Mouse (Mus musculus): ENCODE measurements around the gene Bmper. TPM values are rescaled to one million over a fixed set of nuclear protein-coding genes. Genes with fewer than 3 reads are reported as not detected.

The Bmper gene
- total RNA-seq, 2 experiments from 2014 or later, result 1.0 to 2.2 TPM

DNA sequence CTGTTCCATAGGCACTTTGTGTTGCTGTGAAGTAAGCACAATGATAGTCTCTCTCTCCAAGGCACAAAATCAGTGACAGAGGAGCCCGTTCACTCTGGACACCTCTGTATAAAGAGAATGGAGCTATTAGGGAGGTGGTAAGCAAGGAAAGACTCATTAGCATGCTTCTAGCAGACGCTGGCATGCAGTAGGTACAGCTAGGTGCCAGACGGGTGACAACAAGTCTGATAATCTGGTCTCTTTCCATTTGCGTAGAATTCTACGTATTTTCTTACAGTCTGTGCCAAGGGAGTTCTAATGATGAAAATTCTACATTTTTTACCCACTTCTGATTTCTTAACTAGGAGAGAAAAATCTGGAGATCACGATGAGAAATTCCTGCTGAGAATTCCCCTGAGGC, 72.7 kb downstream of the Bmper start:
- DNase-seq (ENCODE audit: low spot score in 2 of 2), result no peak

DNA sequence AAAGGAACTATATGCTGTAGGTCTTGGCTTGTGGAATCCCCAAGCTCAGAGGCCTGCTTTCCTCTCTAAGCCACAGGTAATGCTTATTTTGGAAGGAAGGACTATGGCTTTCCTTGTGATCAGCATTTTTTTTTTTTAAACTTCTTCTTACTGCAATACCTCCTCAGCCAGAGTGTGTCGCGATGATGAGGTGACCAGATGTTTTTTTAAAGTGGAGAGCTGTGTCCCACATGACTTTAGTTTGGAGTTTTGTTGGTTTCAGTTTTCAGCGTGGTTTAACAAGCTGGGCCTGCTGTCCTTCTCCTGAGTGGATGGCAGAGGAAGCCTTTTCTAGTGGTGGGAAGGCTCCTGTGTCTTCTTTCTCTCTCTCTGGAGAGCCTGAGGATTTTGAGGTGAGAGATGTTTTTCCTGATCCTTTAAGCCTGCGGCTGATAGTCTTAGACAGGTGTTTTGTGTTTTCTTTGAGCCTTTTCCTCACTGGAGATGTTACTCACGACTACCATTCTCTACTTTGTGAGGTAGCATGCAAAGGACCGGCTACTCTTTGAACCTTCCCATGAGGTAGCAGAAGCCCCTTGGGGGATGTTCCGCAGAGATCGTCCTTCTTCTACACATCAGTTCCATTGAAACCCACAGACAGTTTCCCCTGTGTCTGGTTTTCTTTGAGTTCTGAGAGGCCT, 74.8 kb downstream of the Bmper start:
- DNase-seq (ENCODE audit: low spot score in 2 of 2), result no peak

DNA sequence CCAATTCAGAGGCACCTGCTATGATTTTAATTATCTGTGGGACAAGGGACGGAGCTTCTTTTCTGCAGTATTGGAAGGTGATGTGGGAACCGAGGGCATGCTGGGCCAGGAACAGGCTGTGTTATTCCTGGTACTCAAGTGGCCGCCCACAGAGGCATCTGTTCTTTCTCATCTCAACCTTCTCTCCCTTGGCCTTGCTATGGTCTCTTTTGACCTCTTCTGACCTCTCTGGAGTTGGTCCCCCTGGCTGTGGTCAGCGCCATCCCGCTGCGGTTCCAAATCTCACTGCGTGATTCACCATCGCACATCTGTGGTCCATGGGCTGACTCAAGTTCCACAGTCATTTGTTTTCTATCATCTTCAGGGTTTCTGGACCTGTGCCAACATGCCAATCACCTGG, 77.5 kb downstream of the Bmper start:
- DNase-seq (ENCODE audit: low spot score in 2 of 2), result no peak

DNA sequence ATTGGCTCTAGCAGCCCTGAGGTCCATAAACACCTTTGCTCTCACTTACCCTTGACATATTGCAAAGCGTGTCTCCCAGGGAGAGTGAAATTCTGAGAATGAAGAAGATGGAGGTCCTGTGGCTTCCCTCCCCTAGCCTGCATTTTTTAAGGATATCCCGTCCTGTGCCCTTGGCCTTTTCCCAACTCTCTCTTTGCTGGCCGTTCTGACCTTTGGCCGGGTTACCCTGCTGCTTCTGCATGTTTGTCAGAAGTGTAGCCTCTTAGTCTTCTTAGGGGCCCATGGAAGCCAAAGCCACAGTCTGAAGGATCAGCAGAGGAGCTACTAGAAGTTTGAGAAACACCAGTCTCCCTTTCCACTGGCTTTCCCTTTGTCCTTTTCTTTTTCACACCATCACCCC, 82.8 kb downstream of the Bmper start:
- peak in 1 of 2 experiments; percentile 23 for DNase-seq (ENCODE audit: low spot score in 2 of 2)

DNA sequence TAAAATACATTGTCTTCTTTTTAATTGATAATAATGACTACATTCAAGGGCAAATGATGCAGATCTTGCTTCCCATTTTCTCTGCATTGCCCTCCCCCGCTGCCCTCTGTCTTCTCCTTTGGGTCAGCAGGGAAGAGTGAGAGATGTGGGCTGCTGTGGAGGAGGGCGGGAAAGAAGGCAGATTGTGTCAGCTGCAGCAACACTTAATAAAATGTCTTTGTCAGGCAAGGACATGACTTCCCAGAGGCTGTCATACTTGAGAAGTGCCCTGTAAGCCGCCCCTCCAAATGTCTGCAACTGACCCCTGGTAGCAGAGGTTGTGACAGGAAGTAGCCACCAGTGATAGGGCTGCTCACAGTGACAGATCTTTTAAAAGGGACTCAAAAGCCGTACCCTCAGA, 83.3 kb downstream of the Bmper start:
- DNase-seq (ENCODE audit: low spot score in 2 of 2), result no peak

DNA sequence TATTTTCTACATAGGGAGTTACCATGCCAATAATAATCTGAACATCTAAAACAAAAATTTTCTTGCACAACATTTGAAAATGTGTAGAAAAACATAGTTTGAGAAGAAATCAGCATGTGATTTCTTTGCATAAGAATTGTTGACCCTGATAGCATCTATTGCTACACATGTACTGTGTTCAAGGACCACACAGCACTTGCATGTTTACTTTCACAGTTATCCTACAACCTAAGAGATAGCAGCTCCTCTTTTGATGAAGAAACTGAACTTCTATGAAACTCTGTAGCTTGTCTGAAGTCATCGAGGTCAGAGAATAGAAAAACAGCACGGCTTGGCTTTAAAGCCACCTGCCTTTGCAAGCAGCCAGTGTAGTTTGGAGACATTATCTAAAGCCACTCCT, 85.0 kb downstream of the Bmper start:
- DNase-seq (ENCODE audit: low spot score in 2 of 2), result no peak

DNA sequence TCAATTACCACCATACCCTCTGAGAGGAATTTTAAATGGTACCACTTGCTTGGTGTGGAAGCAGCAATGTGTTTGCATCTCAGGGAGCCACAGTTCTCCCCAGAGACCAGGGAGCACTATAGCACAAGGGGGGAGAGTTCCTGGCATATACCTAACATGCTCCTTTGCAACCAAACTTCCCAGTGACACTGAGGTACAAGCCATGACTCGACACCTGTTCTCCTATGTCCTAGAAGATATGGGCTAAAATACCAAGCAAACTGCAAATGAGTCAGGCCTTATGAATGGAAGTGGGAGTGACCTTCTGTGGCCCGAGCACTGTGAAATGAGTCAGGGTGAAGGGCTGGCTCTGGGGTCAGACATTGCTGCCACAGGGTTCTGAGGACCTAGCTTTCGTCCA, 88.1 kb downstream of the Bmper start:
- no peak for DNase-seq (ENCODE audit: low spot score in 2 of 2)

DNA sequence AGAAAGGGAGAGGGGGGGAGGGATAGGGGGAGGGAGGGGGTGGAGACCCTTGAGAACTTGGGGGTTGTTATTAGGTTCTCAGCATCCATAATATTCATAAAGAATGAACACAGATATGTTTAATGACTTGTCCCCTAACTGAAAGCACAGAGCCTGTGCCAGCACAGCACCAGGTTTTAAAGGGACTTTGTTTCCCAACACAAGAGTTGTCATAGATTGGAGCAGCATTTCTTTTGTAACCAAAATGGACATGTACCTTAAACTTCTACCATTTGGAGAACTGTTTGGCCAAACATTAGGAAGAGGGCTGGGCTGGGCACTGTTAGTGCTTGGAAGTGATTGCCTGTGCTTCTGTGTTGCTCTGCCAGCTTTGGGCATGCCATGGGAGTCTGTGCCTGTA, 89.1 kb downstream of the Bmper start:
- no peak for DNase-seq (ENCODE audit: low spot score in 2 of 2)

DNA sequence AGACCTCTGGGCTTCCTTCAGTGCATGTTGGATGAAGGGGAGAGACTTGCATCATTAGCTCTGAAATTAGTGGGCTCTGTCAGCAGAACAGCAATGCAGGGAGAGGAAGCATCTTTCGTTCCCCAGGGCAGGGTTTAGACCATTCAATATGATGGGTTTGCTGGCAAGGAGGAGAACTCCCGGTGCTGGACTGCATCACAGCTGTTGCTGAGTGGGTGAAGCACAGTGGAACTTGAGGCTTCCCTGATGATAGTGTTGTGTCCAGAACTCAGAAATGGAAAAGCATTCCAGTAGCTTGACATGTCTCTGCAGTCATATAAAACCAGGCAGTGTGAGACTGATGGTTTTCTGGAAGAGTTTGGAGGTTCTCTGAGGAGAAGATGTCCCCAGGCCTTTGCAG, 90.0 kb downstream of the Bmper start:
- no peak for DNase-seq (ENCODE audit: low spot score in 2 of 2)

DNA sequence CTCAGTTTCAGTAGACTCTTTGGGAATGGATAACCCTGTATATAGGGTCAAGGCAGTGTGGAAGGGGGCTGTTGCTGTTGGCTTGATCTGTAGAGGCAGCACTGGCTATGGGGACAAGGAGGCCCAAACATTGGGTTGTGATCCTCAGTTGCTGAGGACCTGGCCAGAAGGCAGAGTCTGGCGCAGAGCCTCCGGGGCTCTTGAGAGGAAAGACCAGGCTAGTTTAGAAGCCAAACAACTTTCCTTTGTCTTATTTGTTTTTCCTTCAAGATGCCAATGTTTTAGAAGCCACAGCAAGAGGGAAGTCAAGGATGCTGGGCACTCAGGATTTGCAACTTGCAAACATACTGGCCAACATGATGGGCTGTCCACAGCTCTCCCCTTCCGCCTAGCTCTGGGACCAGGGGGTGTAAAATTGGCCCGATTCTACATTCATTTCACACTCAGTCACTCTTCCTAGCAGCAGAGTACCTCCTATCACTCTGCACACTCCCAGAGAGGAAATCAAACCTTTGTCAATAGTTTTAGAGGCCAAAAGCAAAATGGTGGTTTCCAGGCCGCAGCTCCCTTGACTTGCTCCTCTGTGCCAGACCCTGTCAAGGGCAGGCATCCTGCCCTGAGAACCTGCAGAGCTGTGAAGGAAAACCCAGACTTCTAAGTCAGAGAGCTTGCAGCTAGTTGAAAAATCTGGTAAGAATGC, 92.9 kb downstream of the Bmper start:
- DNase-seq (ENCODE audit: low spot score in 2 of 2), result no peak

DNA sequence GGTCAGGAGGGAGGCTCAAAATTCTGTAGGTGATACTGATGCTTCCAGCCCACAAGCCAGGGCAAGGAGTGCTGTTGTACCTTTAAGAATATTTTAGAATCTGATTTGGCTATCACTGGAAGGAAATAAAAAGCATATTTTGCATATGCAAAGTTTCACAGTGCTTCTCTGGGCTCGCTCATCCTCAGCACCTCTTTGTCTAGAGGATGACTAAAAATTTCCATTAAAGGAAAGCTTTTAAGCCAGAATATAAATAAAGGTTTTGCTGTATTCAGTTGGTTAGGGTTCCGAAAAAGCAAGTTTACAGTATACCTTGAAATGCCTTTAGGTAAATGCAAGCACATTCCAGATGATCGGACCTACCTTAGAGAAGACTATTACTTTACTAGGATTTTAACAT, 105.0 kb downstream of the Bmper start:
- DNase-seq (ENCODE audit: low spot score in 2 of 2), result no peak

DNA sequence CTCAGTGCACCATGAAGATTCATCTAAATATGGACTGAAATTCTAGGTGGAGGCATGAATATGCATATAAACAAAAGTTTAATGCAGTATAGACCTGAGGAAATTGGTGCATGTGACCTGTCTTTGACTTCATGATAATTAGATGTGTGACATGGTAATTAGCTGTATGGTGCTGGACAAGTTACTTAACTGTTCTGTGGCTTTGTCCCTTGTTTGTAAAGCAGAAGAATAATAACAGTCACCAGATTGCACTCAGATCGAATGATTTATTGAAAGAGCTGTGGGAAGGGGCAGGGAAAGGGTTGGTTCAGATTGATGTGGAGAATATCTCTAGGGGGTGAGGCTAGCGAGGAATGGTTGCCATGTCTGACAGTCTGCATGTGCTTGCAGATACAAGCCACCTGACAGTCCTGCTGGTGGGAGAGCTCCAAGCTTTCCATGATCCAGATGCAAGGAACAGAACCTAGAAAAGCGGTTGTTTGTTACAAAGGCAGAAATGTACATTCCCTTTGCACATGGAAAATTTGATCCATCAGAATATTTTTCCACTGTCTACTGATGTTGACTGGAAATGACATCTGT, 110.3 kb downstream of the Bmper start:
- no peak for DNase-seq (ENCODE audit: low spot score in 2 of 2)

DNA sequence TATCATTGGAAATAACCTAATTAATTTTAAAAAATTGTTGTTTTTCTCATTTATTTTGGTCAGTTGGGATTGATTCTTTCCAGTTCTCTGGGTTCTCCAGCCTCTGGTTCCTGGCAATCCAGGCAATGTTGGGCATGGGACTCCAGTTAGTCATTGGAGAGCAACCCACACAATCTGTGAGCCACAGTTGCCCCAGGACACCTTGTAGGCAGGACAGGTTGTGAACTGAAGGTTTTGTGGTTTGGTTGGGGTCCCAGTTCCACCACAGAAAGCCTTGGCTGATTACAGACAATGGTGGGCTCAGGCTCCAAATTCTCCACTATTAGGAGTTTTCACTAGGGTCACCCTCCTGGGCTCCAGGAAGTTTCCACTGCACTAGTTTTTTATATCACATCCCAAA, 117.7 kb downstream of the Bmper start:
- no peak for DNase-seq (ENCODE audit: low spot score in 2 of 2)

DNA sequence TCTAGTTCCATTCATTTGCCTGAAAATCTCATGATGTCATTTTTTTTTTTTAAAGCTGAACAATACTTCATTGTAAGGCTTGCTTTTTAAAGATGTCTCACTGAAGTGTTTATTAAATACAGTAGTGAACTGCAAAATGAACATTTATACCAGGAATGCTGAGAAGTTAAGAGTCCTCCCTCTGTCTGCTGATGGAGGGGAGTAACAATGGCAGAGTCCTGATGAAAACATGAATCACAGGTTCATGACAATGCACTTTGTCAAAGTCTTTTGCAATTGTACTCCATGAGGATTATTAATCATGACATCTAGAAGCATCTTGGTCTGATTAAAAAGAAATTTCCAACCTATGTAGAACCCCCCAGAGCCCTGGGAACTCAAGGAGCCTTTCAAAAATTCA, 118.4 kb downstream of the Bmper start:
- DNase-seq (ENCODE audit: low spot score in 2 of 2), result no peak

DNA sequence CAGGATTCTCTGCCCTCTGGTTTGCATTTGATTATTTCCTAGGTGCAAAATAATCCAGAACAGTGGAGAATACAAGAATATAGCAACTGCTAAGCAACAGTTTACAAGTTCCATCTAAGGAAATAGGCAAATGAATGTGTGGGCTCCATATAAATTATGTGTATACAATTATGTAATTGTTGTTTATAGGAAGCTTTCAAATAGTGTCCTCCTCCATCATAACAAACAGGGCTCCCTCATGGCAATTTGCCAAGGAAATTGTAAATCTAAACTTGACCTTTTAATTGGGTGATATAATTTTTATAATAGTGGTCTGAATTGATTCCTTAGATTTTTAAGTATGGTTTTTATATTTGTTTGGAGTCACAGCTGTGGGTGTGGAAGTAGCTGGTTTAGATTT, 121.5 kb downstream of the Bmper start:
- DNase-seq (ENCODE audit: low spot score in 2 of 2), result no peak

DNA sequence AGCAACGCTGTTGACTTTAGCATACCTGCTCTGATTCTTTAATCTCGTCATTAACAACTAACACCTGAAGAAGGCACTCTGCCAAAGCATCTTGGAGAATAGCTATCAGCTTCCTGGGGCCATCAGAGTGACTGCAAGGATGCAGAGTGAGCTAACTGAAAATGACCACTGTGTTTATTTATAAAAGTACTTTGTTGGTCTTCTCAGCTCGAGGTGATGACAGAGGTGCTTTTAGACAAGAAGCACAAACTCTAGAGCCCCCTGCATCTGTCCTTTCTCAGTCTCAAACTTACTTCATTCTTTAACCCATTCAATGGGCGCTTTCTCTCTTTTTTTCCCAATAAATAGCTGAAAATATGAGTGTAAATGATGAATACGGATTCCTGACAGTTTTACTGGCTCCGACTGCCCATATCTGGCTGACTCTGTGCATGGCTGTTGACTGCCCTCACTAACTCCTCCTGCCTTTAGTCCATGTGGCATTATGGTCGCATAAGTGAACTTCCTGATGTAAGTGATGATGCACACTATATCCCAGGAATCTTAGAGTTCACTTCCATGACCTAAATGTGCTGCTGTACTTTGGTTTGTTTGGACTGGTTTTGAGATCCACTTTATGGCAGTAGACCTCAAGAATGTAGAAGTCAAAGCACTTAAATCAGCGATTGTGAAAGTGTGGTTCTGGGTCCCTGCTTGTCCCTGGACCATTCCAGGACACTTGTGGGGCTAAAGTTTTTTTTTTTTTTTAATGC, 122.4 kb downstream of the Bmper start:
- DNase-seq (ENCODE audit: low spot score in 2 of 2), result no peak

DNA sequence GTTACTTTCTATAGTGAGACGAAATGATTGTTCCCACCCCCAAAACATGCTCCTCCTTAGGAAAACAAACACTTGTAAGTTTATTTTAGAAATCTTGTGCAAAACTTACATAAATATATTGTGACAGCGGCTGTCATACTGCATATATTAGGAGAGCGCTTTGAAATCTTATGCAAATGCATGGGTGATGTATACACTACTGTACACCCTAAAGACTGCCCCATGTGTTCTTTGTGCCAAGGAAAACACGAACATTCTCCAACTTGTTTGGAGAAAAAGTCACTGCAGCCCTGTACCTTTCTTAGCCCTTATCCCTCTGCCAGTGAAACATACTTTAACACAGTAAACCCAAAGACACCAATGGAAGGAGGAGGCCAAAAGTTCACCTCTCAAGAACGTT, 126.7 kb downstream of the Bmper start:
- DNase-seq (ENCODE audit: low spot score in 2 of 2), result no peak

DNA sequence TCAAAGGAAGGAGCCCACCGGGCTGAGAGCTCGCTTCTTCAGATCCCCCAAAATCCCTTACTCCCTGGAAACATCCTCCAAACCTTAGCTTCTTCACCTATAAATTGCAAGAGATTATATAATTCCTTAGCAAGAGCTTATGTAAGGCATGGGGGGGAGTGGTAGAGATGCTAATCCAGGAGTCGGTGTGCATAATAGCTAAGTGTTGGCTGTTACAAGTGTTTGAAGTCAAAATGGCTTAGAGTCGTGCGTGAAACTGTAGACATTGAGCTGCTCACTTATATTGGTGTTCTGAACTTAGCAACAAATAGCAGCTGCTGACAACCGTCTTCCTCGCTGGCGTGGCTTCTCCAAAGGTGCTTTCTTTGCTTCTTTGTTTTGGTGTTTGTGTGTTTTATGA, 128.5 kb downstream of the Bmper start:
- no peak for DNase-seq (ENCODE audit: low spot score in 2 of 2)

DNA sequence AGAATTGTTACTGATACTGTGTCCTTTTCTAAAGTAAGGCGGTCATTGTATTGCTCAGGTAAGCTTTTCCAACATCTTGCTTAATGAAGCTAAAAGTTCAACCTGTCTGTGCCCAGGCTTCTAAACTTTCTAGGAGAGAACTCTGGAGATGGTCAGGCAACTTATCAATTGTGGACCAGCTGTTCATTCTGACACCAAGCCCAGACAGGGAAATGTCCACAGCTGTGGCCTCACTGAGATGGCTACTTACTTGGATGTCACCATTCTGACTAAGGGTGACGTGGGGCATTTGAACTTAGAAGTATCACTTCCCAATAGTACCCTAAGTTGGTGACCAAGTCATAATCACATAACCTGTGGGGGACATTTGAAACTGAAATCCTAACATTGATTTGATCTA, 129.5 kb downstream of the Bmper start:
- no peak for DNase-seq (ENCODE audit: low spot score in 2 of 2)

DNA sequence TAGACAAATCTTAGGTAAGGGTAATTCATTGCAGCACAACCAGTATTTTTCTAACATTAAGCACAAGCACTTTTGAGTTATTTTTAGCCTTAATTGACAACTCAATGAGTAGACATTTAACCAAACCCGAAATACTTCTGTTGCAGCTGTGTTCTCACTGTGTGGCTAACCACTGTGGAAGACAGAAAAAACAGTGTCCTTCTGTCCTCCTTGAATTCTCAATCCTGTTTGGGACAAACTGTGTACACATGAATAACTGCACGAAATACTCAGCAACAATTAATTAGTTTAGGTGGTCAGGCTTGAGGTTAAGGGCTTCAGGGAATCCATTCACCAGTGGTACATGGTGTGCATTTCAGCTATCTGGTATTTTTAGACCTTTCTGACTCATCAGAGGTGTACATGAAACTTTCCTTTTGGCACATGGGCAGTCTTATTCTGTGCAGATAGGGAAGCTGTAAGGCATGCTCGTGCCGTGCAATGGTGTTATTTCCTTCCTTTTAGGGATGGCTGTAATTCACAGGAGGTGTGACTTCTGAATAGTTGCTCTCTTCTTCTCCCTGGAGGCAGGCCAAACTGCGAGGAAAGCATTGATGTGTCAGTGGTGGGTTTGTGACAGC, 131.4 kb downstream of the Bmper start:
- DNase-seq (ENCODE audit: low spot score in 2 of 2), result no peak

DNA sequence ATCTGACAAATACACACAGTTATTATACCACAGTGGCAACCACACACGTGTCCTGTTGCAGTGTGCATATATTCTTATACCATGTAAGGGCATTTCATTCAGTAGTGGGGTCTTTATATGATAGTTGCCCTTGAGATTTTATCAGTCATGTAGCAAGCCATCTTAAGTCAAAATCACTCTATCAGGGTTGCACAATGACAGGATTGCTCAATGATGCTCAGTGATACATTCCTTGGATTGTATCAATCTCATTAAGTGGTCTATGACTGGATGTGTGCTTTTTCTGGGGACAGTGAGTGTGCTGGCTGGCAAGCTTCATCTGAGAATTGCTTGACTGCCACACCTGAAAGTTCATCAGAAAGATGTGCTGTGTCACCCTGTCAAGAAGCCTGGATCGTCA, 135.2 kb downstream of the Bmper start:
- no peak for DNase-seq (ENCODE audit: low spot score in 2 of 2)

DNA sequence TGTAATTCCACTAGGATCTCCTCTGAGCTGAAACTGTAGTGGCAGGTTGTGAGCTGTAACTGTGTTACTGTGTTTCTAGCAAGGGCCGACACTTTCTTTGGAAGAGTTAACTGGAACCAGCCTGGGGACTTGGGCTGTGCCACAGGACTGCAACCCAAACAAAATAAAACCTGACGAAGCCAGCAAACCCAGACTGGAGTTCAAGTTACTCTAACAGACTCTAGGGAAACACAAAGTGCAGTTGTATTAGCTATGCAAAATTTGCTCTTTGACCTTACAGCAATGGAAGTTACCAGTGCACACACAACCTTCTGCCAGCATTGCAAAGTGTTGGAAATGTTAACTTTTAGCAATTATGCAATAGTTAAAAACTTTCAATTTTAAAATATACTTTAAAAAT, 140.3 kb downstream of the Bmper start:
- DNase-seq (ENCODE audit: low spot score in 2 of 2), result no peak
